Mouse (Mus musculus) T-helper 1 cell (primary cell): Measurements from ENCODE around the gene Gpr171.

Experiments
- in situ Hi-C: fragments of 300-600 bp; cut with MboI, MseI; formaldehyde crosslinking; loops from one replicate; pipeline ENCODE4 v1.15.1; 2025; ENCODE audit warnings: high pct_unique_total_duplicates

The Gpr171 gene

GRCm38 (mm10) chr3:59054834-59055535 is 46.6 kb downstream of the Gpr171 start:
- in situ Hi-C loops: loop anchor here (5.0 to 10.0 kb wide), 2 partner anchors 68 to 210 kb away; no protein-coding TSS in a partner anchor
